Mouse (Mus musculus) B cell, adult 2 months (primary cell): ENCODE data around the gene Mpnd.
A peak's percentile ranks its signal among the peaks of the same experiment; 100 is the strongest.

Experiments used
- DNase-seq, 2 experiments: peaks; one replicate each; pipeline ENCODE4 v3.0.0; 2022

The Mpnd gene

GRCm38 (mm10) chr17:55986030-55986961, 19.2 kb upstream of the Mpnd start, which contains the start of gene Fsd1:
Gene Fsd1, plus strand, starts transcription at chr17:55986509.
- no peak for DNase-seq

- no peak for DNase-seq
Measured at GRCm38 (mm10) chr17:55990278-55990898, 15.1 kb upstream of the Mpnd start.

- DNase-seq = no peak
Measured at GRCm38 (mm10) chr17:55996007-55996406, 9.5 kb upstream of the Mpnd start.

- DNase-seq = no peak
Measured at GRCm38 (mm10) chr17:55999794-56000499, 5.6 kb upstream of the Mpnd start.

GRCm38 (mm10) chr17:56003000-56003399, 2.5 kb upstream of the Mpnd start:
- no peak for DNase-seq

- DNase-seq = no peak
Measured at GRCm38 (mm10) chr17:56006956-56007355, 1.4 kb downstream of the Mpnd start.

- no peak for DNase-seq
Measured at GRCm38 (mm10) chr17:56007444-56008355, 2.2 kb downstream of the Mpnd start.

GRCm38 (mm10) chr17:56008356-56009087, 3.0 kb downstream of the Mpnd start:
- peak; percentile 85 to 87 for DNase-seq

GRCm38 (mm10) chr17:56009088-56009961, 3.8 kb downstream of the Mpnd start:
- peak; percentile 87 to 89 for DNase-seq

GRCm38 (mm10) chr17:56009962-56010240, 4.4 kb downstream of the Mpnd start:
- DNase-seq = no peak

GRCm38 (mm10) chr17:56010255-56010654, 4.7 kb downstream of the Mpnd start:
- no peak for DNase-seq

GRCm38 (mm10) chr17:56010681-56011080, 5.2 kb downstream of the Mpnd start:
- peak; percentile 88 to 90 for DNase-seq

- DNase-seq = no peak
Measured at GRCm38 (mm10) chr17:56011441-56011840, 5.9 kb downstream of the Mpnd start.

GRCm38 (mm10) chr17:56015293-56015692, 9.8 kb downstream of the Mpnd start:
- no peak for DNase-seq

- DNase-seq = no peak
Measured at GRCm38 (mm10) chr17:56016382-56016781, 10.9 kb downstream of the Mpnd start.

- no peak for DNase-seq
Measured at GRCm38 (mm10) chr17:56016793-56017785, 11.6 kb downstream of the Mpnd start.

- DNase-seq = no peak
Measured at GRCm38 (mm10) chr17:56017848-56018247, 12.3 kb downstream of the Mpnd start.

- DNase-seq = peak; percentile 67 to 69
Measured at GRCm38 (mm10) chr17:56018347-56019131, 13.0 kb downstream of the Mpnd start.
